Mouse (Mus musculus) hindbrain, embryonic 12.5 days (tissue): ENCODE data around the gene Lipc. TPM values are rescaled to one million over a fixed set of nuclear protein-coding genes. Genes with fewer than 3 reads are reported as not detected.

Experiments used
- ATAC-seq: fragments of 200-750 bp; cut with Nextera tagmentation; 2 replicates; pipeline ENCODE4 v1.8.0; 2017; ENCODE audit warnings: moderate TSS enrichment; ENCODE audit not compliant: low FRiP score
- H3K27ac ChIP-seq: fragments of 300-500 bp; sonication (generic); 2 replicates; pipeline ENCODE4 v1.5.1; 2016; ENCODE audit warnings: mild to moderate bottlenecking
- H3K27me3 ChIP-seq: fragments of 300-500 bp; sonication (generic); 2 replicates; pipeline ENCODE4 v1.6.1; 2016; ENCODE audit warnings: mild to moderate bottlenecking
- H3K36me3 ChIP-seq: fragments of 300-500 bp; sonication (generic); 2 replicates; pipeline ENCODE4 v1.6.1; 2016; ENCODE audit warnings: mild to moderate bottlenecking
- H3K4me1 ChIP-seq: fragments of 300-500 bp; sonication (generic); 2 replicates; pipeline ENCODE4 v1.6.1; 2016
- H3K4me2 ChIP-seq: fragments of 300-500 bp; sonication (generic); replicated peaks from 2 replicates; pipeline ENCODE4 v1.6.1; 2016; ENCODE audit warnings: mild to moderate bottlenecking
- H3K4me3 ChIP-seq: fragments of 300-500 bp; sonication (generic); 2 replicates; pipeline ENCODE4 v1.5.1; 2016; ENCODE audit warnings: mild to moderate bottlenecking
- H3K9ac ChIP-seq: fragments of 300-500 bp; sonication (generic); 2 replicates; pipeline ENCODE4 v1.6.1; 2016; ENCODE audit warnings: mild to moderate bottlenecking, moderate library complexity
- H3K9me3 ChIP-seq: fragments of 300-500 bp; sonication (generic); replicated peaks from 2 replicates; pipeline ENCODE4 v1.6.1; 2016; ENCODE audit warnings: mild to moderate bottlenecking
- WGBS: fragments of 180-500 bp; shearing (Covaris S2); methylation state at CpG from one replicate; pipeline ENCODE4 v1.1.7; 2016; 5-methylcytosine and 5-hydroxymethylcytosine counted together
- polyA plus RNA-seq: library from polyadenylated mRNA; unstranded; fragments of >200 nt; fragmentation: Nextera tagmentation; extraction: Ambion mirVana; gene quantifications from 2 replicates; pipeline ENCODE4 v1.2.1, GENCODE M21; 2016

Gene Lipc
- 0.70 TPM in 1 of 2 replicates, not detected in the other for polyA plus RNA-seq

GRCm38 (mm10) chr9:70952126-70952525 lies at the start of gene Lipc:
TSS of gene Lipc (minus strand) at chr9:70952226.
- Histone ChIP-seq H3K36me3 (no peaks in the 10 kb centered on the region), H3K27ac (no peak within 1 kb of the TSS), H3K9ac (no peak within 1 kb of the TSS)

GRCm38 (mm10) chr9:70999161-70999560 lies 47.1 kb upstream of the Lipc start:
- WGBS, result 84% methylated on average over 4 of the region's 4 CpGs
- H3K4me3 ChIP-seq, result no peak overlapping the region
- no peak for ATAC-seq
- H3K4me1 ChIP-seq, result no peaks in the 10 kb centered on the region
- H3K27ac ChIP-seq, result no peak overlapping the region
- no peaks in the 10 kb centered on the region for H3K36me3 ChIP-seq
- no peaks in the 10 kb centered on the region for H3K9me3 ChIP-seq
- no peak overlapping the region for H3K9ac ChIP-seq
- no peak overlapping the region for H3K4me2 ChIP-seq
- H3K27me3 ChIP-seq, result no peaks in the 10 kb centered on the region

More at GRCm38 (mm10) chr9:70952126-70952525, at the start of gene Lipc:
- Histone ChIP-seq H3K4me2 (no peak within 1 kb of the TSS), H3K9me3 (no peaks in the 10 kb centered on the region), H3K27me3 (no peaks in the 10 kb centered on the region), H3K4me3 (no peak within 1 kb of the TSS), H3K4me1 (no peaks in the 10 kb centered on the region; the same call in 1 of the 2 replicates)
- 94% methylated on average over 4 of the region's 4 CpGs for WGBS
- ATAC-seq, result no peak

GRCm38 (mm10) chr9:70998719-70999118 lies 46.7 kb upstream of the Lipc start:
- Histone ChIP-seq H3K4me2 (no peak overlapping the region), H3K9ac (no peak overlapping the region), H3K36me3 (no peaks in the 10 kb centered on the region), H3K27me3 (no peaks in the 10 kb centered on the region), H3K9me3 (no peaks in the 10 kb centered on the region), H3K27ac (no peak overlapping the region), H3K4me3 (no peak overlapping the region), H3K4me1 (no peaks in the 10 kb centered on the region)
- 62% methylated on average over 6 of the region's 6 CpGs for WGBS
- no peak for ATAC-seq

GRCm38 (mm10) chr9:70993326-70993725 lies 41.3 kb upstream of the Lipc start:
- no peaks in the 10 kb centered on the region for H3K27me3 ChIP-seq
- no peak for ATAC-seq
- no peak overlapping the region for H3K4me3 ChIP-seq
- H3K36me3 ChIP-seq, result no peaks in the 10 kb centered on the region
- no peak overlapping the region for H3K9ac ChIP-seq
- WGBS, result 54% methylated on average over 6 of the region's 6 CpGs
- H3K4me1 ChIP-seq, result no peaks in the 10 kb centered on the region
- no peaks in the 10 kb centered on the region for H3K9me3 ChIP-seq
- no peak overlapping the region for H3K4me2 ChIP-seq
- no peak overlapping the region for H3K27ac ChIP-seq

GRCm38 (mm10) chr9:70991401-70991800 lies 39.4 kb upstream of the Lipc start:
- H3K27ac ChIP-seq, result no peak overlapping the region
- H3K4me1 ChIP-seq, result 0 out of 2 replicates have a peak, but pooled peaks cover 6% of the 10 kb centered on the region
- H3K27me3 ChIP-seq, result no peaks in the 10 kb centered on the region
- H3K4me3 ChIP-seq, result no peak overlapping the region
- WGBS, result 85% methylated on average over 5 of the region's 5 CpGs
- no peak overlapping the region for H3K9ac ChIP-seq
- no peak overlapping the region for H3K4me2 ChIP-seq
- no peaks in the 10 kb centered on the region for H3K9me3 ChIP-seq
- ATAC-seq, result no peak
- H3K36me3 ChIP-seq, result no peaks in the 10 kb centered on the region

- no peak overlapping the region for H3K4me2 ChIP-seq
- H3K4me3 ChIP-seq, result no peak overlapping the region
- H3K27ac ChIP-seq, result no peak overlapping the region
- H3K36me3 ChIP-seq, result no peaks in the 10 kb centered on the region
- no peaks in the 10 kb centered on the region for H3K27me3 ChIP-seq
- 0 out of 2 replicates have a peak, but pooled peaks cover 6% of the 10 kb centered on the region for H3K4me1 ChIP-seq
- H3K9ac ChIP-seq, result no peak overlapping the region
- ATAC-seq, result no peak
- no peaks in the 10 kb centered on the region for H3K9me3 ChIP-seq
- WGBS, result 35% methylated on average over 2 of the region's 2 CpGs
Measured at GRCm38 (mm10) chr9:70987210-70987609, 35.2 kb upstream of the Lipc start.

GRCm38 (mm10) chr9:70982991-70983480 lies 31.0 kb upstream of the Lipc start:
- no peak overlapping the region for H3K4me2 ChIP-seq
- no peak overlapping the region for H3K4me3 ChIP-seq
- H3K9me3 ChIP-seq, result no peaks in the 10 kb centered on the region
- 92% methylated on average over 3 of the region's 3 CpGs for WGBS
- 0 out of 2 replicates have a peak, but pooled peaks cover 6% of the 10 kb centered on the region for H3K4me1 ChIP-seq
- H3K9ac ChIP-seq, result no peak overlapping the region
- no peak for ATAC-seq
- no peak overlapping the region for H3K27ac ChIP-seq
- H3K36me3 ChIP-seq, result no peaks in the 10 kb centered on the region
- no peaks in the 10 kb centered on the region for H3K27me3 ChIP-seq

- no peak overlapping the region for H3K9ac ChIP-seq
- H3K36me3 ChIP-seq, result no peaks in the 10 kb centered on the region
- 0 out of 2 replicates have a peak, but pooled peaks cover 3% of the 10 kb centered on the region for H3K4me1 ChIP-seq
- WGBS, result 93% methylated on average over 1 of the region's 1 CpGs
- H3K27ac ChIP-seq, result no peak overlapping the region
- H3K9me3 ChIP-seq, result no peaks in the 10 kb centered on the region
- no peak overlapping the region for H3K4me3 ChIP-seq
- no peak for ATAC-seq
- no peak overlapping the region for H3K4me2 ChIP-seq
- H3K27me3 ChIP-seq, result no peaks in the 10 kb centered on the region
Measured at GRCm38 (mm10) chr9:70981721-70982120, 29.7 kb upstream of the Lipc start.

- ATAC-seq, result no peak
- H3K36me3 ChIP-seq, result no peaks in the 10 kb centered on the region
- no peaks in the 10 kb centered on the region for H3K4me1 ChIP-seq
- no peak overlapping the region for H3K27ac ChIP-seq
- 89% methylated on average over 2 of the region's 2 CpGs for WGBS
- H3K27me3 ChIP-seq, result no peaks in the 10 kb centered on the region
- H3K9ac ChIP-seq, result no peak overlapping the region
- no peak overlapping the region for H3K4me2 ChIP-seq
- H3K4me3 ChIP-seq, result no peak overlapping the region
- H3K9me3 ChIP-seq, result no peaks in the 10 kb centered on the region
Measured at GRCm38 (mm10) chr9:70979641-70980040, 27.6 kb upstream of the Lipc start.

GRCm38 (mm10) chr9:70979171-70979570 lies 27.1 kb upstream of the Lipc start:
- Histone ChIP-seq H3K36me3 (no peaks in the 10 kb centered on the region), H3K4me3 (no peak overlapping the region), H3K4me2 (no peak overlapping the region), H3K9me3 (no peaks in the 10 kb centered on the region), H3K27me3 (no peaks in the 10 kb centered on the region), H3K27ac (no peak overlapping the region), H3K9ac (no peak overlapping the region), H3K4me1 (no peaks in the 10 kb centered on the region)
- WGBS, result 88% methylated on average over 5 of the region's 5 CpGs
- ATAC-seq, result no peak

- no peak overlapping the region for H3K4me3 ChIP-seq
- H3K4me2 ChIP-seq, result no peak overlapping the region
- ATAC-seq, result no peak
- no peak overlapping the region for H3K27ac ChIP-seq
- WGBS, result 46% methylated on average over 1 of the region's 1 CpGs
- H3K36me3 ChIP-seq, result no peaks in the 10 kb centered on the region
- H3K9me3 ChIP-seq, result no peaks in the 10 kb centered on the region
- no peak overlapping the region for H3K9ac ChIP-seq
- no peaks in the 10 kb centered on the region for H3K4me1 ChIP-seq
- no peaks in the 10 kb centered on the region for H3K27me3 ChIP-seq
Measured at GRCm38 (mm10) chr9:70977392-70977791, 25.4 kb upstream of the Lipc start.

- Histone ChIP-seq H3K27ac (no peak overlapping the region), H3K9me3 (no peaks in the 10 kb centered on the region), H3K9ac (no peak overlapping the region), H3K4me3 (no peak overlapping the region), H3K36me3 (no peaks in the 10 kb centered on the region), H3K4me1 (no peaks in the 10 kb centered on the region), H3K27me3 (no peaks in the 10 kb centered on the region), H3K4me2 (no peak overlapping the region)
- WGBS, result 94% methylated on average over 2 of the region's 2 CpGs
- no peak for ATAC-seq
Measured at GRCm38 (mm10) chr9:70975921-70976320, 23.9 kb upstream of the Lipc start.

GRCm38 (mm10) chr9:70973286-70973685 lies 21.3 kb upstream of the Lipc start:
- Histone ChIP-seq H3K4me1 (no peaks in the 10 kb centered on the region), H3K27ac (no peak overlapping the region), H3K9me3 (no peaks in the 10 kb centered on the region), H3K36me3 (no peaks in the 10 kb centered on the region), H3K4me2 (no peak overlapping the region), H3K9ac (no peak overlapping the region), H3K4me3 (no peak overlapping the region), H3K27me3 (no peaks in the 10 kb centered on the region)
- no peak for ATAC-seq
